In genomic region chr6:4617911-4618310, GRCm38 (mm10) we compare ENCODE assay signal across 24 mouse cellular contexts. TPM values are rescaled to one million over a fixed set of nuclear protein-coding genes. Genes with fewer than 3 reads are reported as not detected.
A peak's percentile ranks its signal among the peaks of the same experiment; 100 is the strongest.
DNase-seq lines count a peak whose midpoint lies in the region; ATAC-seq and TF ChIP-seq lines count a peak whose summit lies in the region.
"Had no signal": no experiment of that assay in that cellular context is flagged by ENCODE, and none has a peak within 500 bp of the region (broad histone marks: within the 10 kb centered on the region; RNA-seq: fewer than 3 reads in every experiment).

No protein-coding gene starts in this region.

- H3K4me3 ChIP-seq in MEL (ENCODE audit: control insufficient read depth in 1 of 2, insufficient read depth in 1 of 2, low read depth in 2 of 2, low read length in 2 of 2), result no peak overlapping the region
- no peak overlapping the region for H3K4me3 ChIP-seq in forebrain, postnatal 0 days (ENCODE audit: low read depth, low read length)
- H3K4me3 ChIP-seq: forebrain, embryonic 13.5 days; heart, embryonic 10.5 days; hindbrain, embryonic 15.5 days; limb, embryonic 15.5 days; liver, embryonic 15.5 days; midbrain, embryonic 12.5 days had no signal

- peaks cover 0 to 12% of the 10 kb centered on the region in 2 experiments; a peak in 3 of 4 replicates for H3K36me3 ChIP-seq in MEL (ENCODE audit: control insufficient read depth in 1 of 2, insufficient read depth in 2 of 2, low read length in 2 of 2)
- H3K36me3 ChIP-seq in forebrain, postnatal 0 days (ENCODE audit: insufficient read depth), result peaks cover 4% of the 10 kb centered on the region

- H3K27ac ChIP-seq in MEL (ENCODE audit: control insufficient read depth, low read depth, low read length), result peak overlapping the region; percentile 50
- H3K27ac ChIP-seq in forebrain, postnatal 0 days (ENCODE audit: low read depth, low read length), result no peak overlapping the region
- H3K27ac ChIP-seq: forebrain, embryonic 13.5 days; heart, embryonic 10.5 days; hindbrain, embryonic 15.5 days; limb, embryonic 15.5 days; liver, embryonic 15.5 days; midbrain, embryonic 12.5 days; stomach, postnatal 0 days had no signal

- peaks cover 10 to 14% of the 10 kb centered on the region in 2 experiments for H3K4me1 ChIP-seq in MEL (ENCODE audit: control insufficient read depth in 1 of 2, insufficient read depth in 2 of 2, low read length in 2 of 2)
- no peaks in the 10 kb centered on the region for H3K4me1 ChIP-seq in forebrain, postnatal 0 days (ENCODE audit: insufficient read depth)
- H3K4me1 ChIP-seq: forebrain, embryonic 13.5 days; heart, embryonic 10.5 days; hindbrain, embryonic 15.5 days; limb, embryonic 15.5 days; liver, embryonic 15.5 days; midbrain, embryonic 12.5 days had no signal

- 0 out of 2 replicates have a peak overlapping the region, but pooled peaks have one; percentile 11 for H3K9ac ChIP-seq in MEL (ENCODE audit: control insufficient read depth, low read depth, low read length, poor library complexity, severe bottlenecking)
- no peak overlapping the region for H3K9ac ChIP-seq in forebrain, postnatal 0 days
- H3K9ac ChIP-seq: forebrain, embryonic 13.5 days; hindbrain, embryonic 15.5 days; limb, embryonic 15.5 days; liver, embryonic 15.5 days; midbrain, embryonic 12.5 days had no signal

- TF ChIP-seq EP300 in MEL (IDR thresholded peaks at IDR 0.05; ENCODE audit: low read depth in 1 of 2, low read length in 2 of 2), result peak; percentile 24 to 47; a peak in 1 of 4 replicates

- TF ChIP-seq CTCF in MEL (IDR thresholded peaks at IDR 0.05 in 2 of 3, conservative IDR thresholded peaks at IDR 0.05 in 1 of 3; ENCODE audit: control insufficient read depth in 1 of 3, insufficient read depth in 1 of 3, low read depth in 2 of 3, low read length in 3 of 3, poor library complexity in 1 of 3, severe bottlenecking in 1 of 3), result no peak
- TF ChIP-seq CTCF in forebrain, postnatal 0 days (IDR thresholded peaks at IDR 0.05; ENCODE audit: low read depth), result no peak

- no peaks in the 10 kb centered on the region for H3K9me3 ChIP-seq in MEL (replicated peaks; ENCODE audit: insufficient read depth, low read length)
- H3K9me3 ChIP-seq in forebrain, postnatal 0 days (ENCODE audit: low read length), result no peaks in the 10 kb centered on the region
- H3K9me3 ChIP-seq: forebrain, embryonic 13.5 days; heart, embryonic 10.5 days; hindbrain, embryonic 15.5 days; limb, embryonic 15.5 days; liver, embryonic 15.5 days; midbrain, embryonic 12.5 days had no signal

- ATAC-seq in granulocyte monocyte progenitor cell, adult 5-6 weeks (replicated peaks; ENCODE audit: poor library complexity, severe bottlenecking), result peak; percentile 99
- 0 out of 2 replicates have a peak, but pooled peaks have one; percentile 50 for ATAC-seq in monocyte, adult 5-6 weeks (replicated peaks; ENCODE audit: insufficient number of reproducible peaks, low FRiP score, low TSS enrichment, poor library complexity, severe bottlenecking)
- ATAC-seq in forebrain, postnatal 0 days, result no peak
- ATAC-seq: forebrain, embryonic 13.5 days; Patski had no signal

- no peaks in the 10 kb centered on the region for H3K79me2 ChIP-seq in MEL (ENCODE audit: control insufficient read depth, insufficient read depth, low read length, poor library complexity)

- TF ChIP-seq RAD21 in MEL (IDR thresholded peaks at IDR 0.05; ENCODE audit: low read depth, low read length), result no peak

- TF ChIP-seq POLR2A in MEL (IDR thresholded peaks at IDR 0.05; ENCODE audit: control insufficient read depth in 1 of 2, insufficient read depth in 1 of 2, low read depth in 1 of 2, low read length in 2 of 2, poor library complexity in 1 of 2), result no peak

- peak; percentile 3 for DNase-seq in lung, postnatal 25 days (ENCODE audit: low spot score)
- DNase-seq in lung, postnatal 10 days, result no peak
- DNase-seq in MEL (ENCODE audit: low read depth, low spot score) (peak; percentile 79), adipocyte (ENCODE audit: low spot score) (no peak)
- no peak for DNase-seq in forebrain, postnatal 0 days
- DNase-seq in testis, postnatal 14 days (ENCODE audit: low spot score), result no peak
- DNase-seq: adrenal gland, adult 8-10 months; cerebellum, adult 8-10 months; cerebellum, postnatal 36 days; heart, postnatal 4 days; kidney, adult 2 months; kidney, postnatal 14 days; left cerebral cortex, postnatal 4 days; retina, postnatal 1 day had no signal

- no peaks in the 10 kb centered on the region for H3K27me3 ChIP-seq in MEL (ENCODE audit: control insufficient read depth in 1 of 2, insufficient read depth in 2 of 2, low read length in 2 of 2)
- no peaks in the 10 kb centered on the region for H3K27me3 ChIP-seq in forebrain, postnatal 0 days (ENCODE audit: insufficient read depth, low read length)
- H3K27me3 ChIP-seq: forebrain, embryonic 13.5 days; hindbrain, embryonic 15.5 days; limb, embryonic 15.5 days; liver, embryonic 15.5 days; midbrain, embryonic 12.5 days; Patski had no signal

- WGBS in forebrain, postnatal 0 days, result 91% methylated on average over 10 of the region's 10 CpGs

- no peak overlapping the region for H3K4me2 ChIP-seq in forebrain, postnatal 0 days (ENCODE audit: low read depth)
- H3K4me2 ChIP-seq: forebrain, embryonic 13.5 days; hindbrain, embryonic 15.5 days; limb, embryonic 15.5 days; liver, embryonic 15.5 days; midbrain, embryonic 12.5 days had no signal

TF ChIP-seq in MEL, 35 proteins besides CTCF, POLR2A, EP300 and RAD21:
- TF ChIP-seq JUND (IDR thresholded peaks at IDR 0.05; ENCODE audit: low read depth, low read length) (no peak), NRF1 (IDR thresholded peaks at IDR 0.05; ENCODE audit: insufficient read depth, low read depth, low read length, poor library complexity, severe bottlenecking) (0 out of 2 replicates have a peak, but pooled peaks have one; percentile 26), ELF1 (IDR thresholded peaks at IDR 0.05; ENCODE audit: low read depth, low read length) (no peak), CHD2 (IDR thresholded peaks at IDR 0.05; ENCODE audit: low read length) (no peak), MYB (IDR thresholded peaks at IDR 0.05; ENCODE audit: low read depth, low read length) (no peak), MXI1 (IDR thresholded peaks at IDR 0.05; ENCODE audit: low read depth, low read length) (no peak), MYC (IDR thresholded peaks at IDR 0.05; ENCODE audit: low read depth, low read length) (peak; percentile 81), KAT2A (conservative IDR thresholded peaks at IDR 0.05; ENCODE audit: low read depth, low read length) (no peak), MAX (IDR thresholded peaks at IDR 0.05; ENCODE audit: low read length) (peak; percentile 82)

RNA-seq across cellular contexts. Expression of gene Casd1, which starts 17.3 kb away (rescaled TPM):
- 11.0 and 12.3 TPM in 2 replicates for total RNA-seq in MEL (2012; rRNA removed)
- 10 to 100 TPM in 1 of 2 experiments, not detected in 1; 12.6 TPM for polyA plus RNA-seq in MEL (2012; ENCODE audit: insufficient read depth in 1 of 2, insufficient read length in 2 of 2, low read depth in 1 of 2, low replicate concordance in 2 of 2, missing spikeins in 1 of 2)
- total RNA-seq in granulocyte monocyte progenitor cell, adult 5-6 weeks (2014; fragmentation: Nextera tagmentation), result 28.5 TPM in 2 replicates
- total RNA-seq in granulocyte monocyte progenitor cell, adult 5-6 weeks (2017), result 40.8 and 48.0 TPM in 2 replicates
- 19.5 to 42.0 TPM (median 24.1 TPM) in 3 replicates for total RNA-seq in monocyte, adult 5-6 weeks (2017)
- total RNA-seq in forebrain, postnatal 0 days (2014; rRNA removed), result 77.9 and 90.3 TPM in 2 replicates
- polyA plus RNA-seq in forebrain, postnatal 0 days (2015; fragmentation: Nextera tagmentation; extraction: Ambion mirVana), result 27.0 and 38.7 TPM in 2 replicates

Comparison
In these comparisons a context has a peak if more than half of its experiments do, and no peak if none do; other contexts are left out.
1. DNase-seq: peak in lung, postnatal 25 days (single experiment) and MEL (single experiment); none in lung, postnatal 10 days (single experiment), forebrain, postnatal 0 days (single experiment), adipocyte (single experiment) and testis, postnatal 14 days (single experiment).